Mouse (Mus musculus): ENCODE measurements around the gene Nek9. TPM values are rescaled to one million over a fixed set of nuclear protein-coding genes. Genes with fewer than 3 reads are reported as not detected.

The Nek9 gene
- polyA plus RNA-seq, 1 experiment from 2014 or later: 4.5 TPM

DNA sequence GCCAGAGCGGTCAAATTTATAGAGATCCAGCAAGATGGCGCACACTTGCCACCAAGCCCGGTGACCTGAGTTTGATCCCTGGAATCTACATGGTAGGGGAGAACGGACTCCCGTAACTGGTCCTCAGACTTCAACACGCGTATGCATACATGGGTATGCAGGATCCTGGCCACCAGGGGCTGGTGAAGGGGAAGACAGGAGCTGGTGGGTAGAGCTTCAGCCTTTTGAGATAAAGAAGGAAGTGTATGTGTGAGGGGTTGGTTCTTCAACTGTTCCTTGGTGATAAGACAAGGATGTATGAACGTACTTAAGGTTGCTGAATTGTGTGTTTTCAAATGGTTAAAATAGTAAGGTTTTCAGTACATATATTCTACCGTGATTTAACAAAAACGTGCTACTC lies 60.2 kb downstream of the Nek9 start:
- H3K4me2 ChIP-seq (ENCODE audit: low read depth, low read length): peak overlapping the region; percentile 98
- WGBS (ENCODE audit: insufficient replicate concordance): 65% methylated on average over 10 of the region's 10 CpGs
- TF ChIP-seq EP300 (IDR thresholded peaks at IDR 0.05; ENCODE audit: low read depth) (peak; percentile 42; the same call in 1 of the 2 replicates), CTCF (IDR thresholded peaks at IDR 0.05; ENCODE audit: low read depth) (peak; percentile 55)
- no peak overlapping the region for H3K9ac ChIP-seq (replicated peaks)
- H3K27me3 ChIP-seq (ENCODE audit: insufficient read depth, low read length): no peaks in the 10 kb centered on the region
- H3K4me1 ChIP-seq (ENCODE audit: insufficient read depth): peaks cover 9% of the 10 kb centered on the region
- H3K9me3 ChIP-seq (ENCODE audit: low read length): no peaks in the 10 kb centered on the region
- H3K27ac ChIP-seq (ENCODE audit: low read depth): no peak overlapping the region
- peak overlapping the region; percentile 94; the same call in 1 of the 2 replicates for H3K4me3 ChIP-seq (ENCODE audit: low read depth, low read length)
- peaks cover 14% of the 10 kb centered on the region for H3K36me3 ChIP-seq (replicated peaks; ENCODE audit: insufficient read depth, low read length)
- peak; percentile 29 for DNase-seq
- peak; percentile 50 for ATAC-seq

DNA sequence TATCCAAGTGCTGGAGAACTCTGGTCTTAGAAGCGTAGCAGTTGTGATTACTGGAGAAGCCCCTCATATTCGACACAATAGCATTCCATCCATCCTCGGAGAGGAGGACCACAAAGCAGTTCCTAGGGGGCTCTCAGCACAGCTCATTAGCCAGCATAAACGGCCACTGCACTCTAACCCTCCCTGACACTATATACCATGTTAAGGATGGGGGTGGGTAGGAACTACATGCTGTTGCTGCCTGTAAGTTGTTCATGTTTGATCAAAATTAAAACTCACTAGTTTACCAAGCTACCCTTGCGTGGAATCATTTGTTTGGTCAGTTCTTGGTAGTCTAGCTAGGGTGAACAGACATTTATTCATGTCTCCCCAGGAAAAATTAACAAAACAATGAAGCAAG lies 62.9 kb downstream of the Nek9 start:
- H3K9me3 ChIP-seq (ENCODE audit: low read length): no peaks in the 10 kb centered on the region
- no peak for ATAC-seq
- no peaks in the 10 kb centered on the region for H3K27me3 ChIP-seq (ENCODE audit: insufficient read depth, low read length)
- peaks cover 9% of the 10 kb centered on the region for H3K4me1 ChIP-seq (ENCODE audit: insufficient read depth)
- H3K4me2 ChIP-seq (ENCODE audit: low read depth, low read length): no peak overlapping the region
- no peak overlapping the region for H3K9ac ChIP-seq (replicated peaks)
- no peak overlapping the region for H3K4me3 ChIP-seq (ENCODE audit: low read depth, low read length)
- no peak overlapping the region for H3K27ac ChIP-seq (ENCODE audit: low read depth)
- no peak for DNase-seq
- peaks cover 14% of the 10 kb centered on the region for H3K36me3 ChIP-seq (replicated peaks; ENCODE audit: insufficient read depth, low read length)
- TF ChIP-seq CTCF (IDR thresholded peaks at IDR 0.05; ENCODE audit: low read depth) (no peak), EP300 (IDR thresholded peaks at IDR 0.05; ENCODE audit: low read depth) (no peak)
- 84% methylated on average over 5 of the region's 5 CpGs for WGBS (ENCODE audit: insufficient replicate concordance)

GRCm38 (mm10) chr12:85273508-85273907 lies 65.7 kb downstream of the Nek9 start:
- Histone ChIP-seq H3K4me3 (ENCODE audit: low read depth, low read length) (no peak overlapping the region), H3K27ac (ENCODE audit: low read depth) (no peak overlapping the region), H3K9me3 (ENCODE audit: low read length) (no peaks in the 10 kb centered on the region), H3K4me2 (ENCODE audit: low read depth, low read length) (no peak overlapping the region), H3K9ac (replicated peaks) (no peak overlapping the region), H3K36me3 (replicated peaks; ENCODE audit: insufficient read depth, low read length) (peaks cover 14% of the 10 kb centered on the region), H3K4me1 (ENCODE audit: insufficient read depth) (peaks cover 6% of the 10 kb centered on the region), H3K27me3 (ENCODE audit: insufficient read depth, low read length) (no peaks in the 10 kb centered on the region)
- DNase-seq (no peak), ATAC-seq (no peak)
- 67% methylated on average over 10 of the region's 10 CpGs for WGBS (ENCODE audit: insufficient replicate concordance)
- TF ChIP-seq CTCF (IDR thresholded peaks at IDR 0.05; ENCODE audit: low read depth): no peak
- TF ChIP-seq EP300 (IDR thresholded peaks at IDR 0.05; ENCODE audit: low read depth): no peak

DNA sequence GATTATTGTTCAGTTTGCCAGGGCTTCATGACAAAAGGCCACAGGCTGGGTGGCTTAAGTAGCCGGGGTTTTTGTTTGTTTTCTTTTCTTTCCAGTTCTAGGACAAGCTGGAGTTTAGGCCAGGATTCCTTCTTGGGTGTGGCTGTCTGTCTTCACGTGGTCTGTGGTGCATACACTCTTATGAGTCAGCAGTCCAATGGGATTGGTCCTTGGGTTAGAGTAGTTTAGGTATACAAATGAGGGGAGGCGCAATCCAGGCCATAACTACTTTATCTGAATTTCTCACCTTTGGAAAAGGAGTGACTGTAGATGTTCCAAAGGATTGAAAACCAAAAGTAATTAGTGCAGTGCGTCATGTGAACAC lies 67.3 kb downstream of the Nek9 start:
- Histone ChIP-seq H3K4me3 (ENCODE audit: low read depth, low read length) (no peak overlapping the region), H3K4me2 (ENCODE audit: low read depth, low read length) (no peak overlapping the region), H3K4me1 (ENCODE audit: insufficient read depth) (peaks cover 6% of the 10 kb centered on the region; the same call in 1 of the 2 replicates), H3K36me3 (replicated peaks; ENCODE audit: insufficient read depth, low read length) (peaks cover 9% of the 10 kb centered on the region), H3K9me3 (ENCODE audit: low read length) (no peaks in the 10 kb centered on the region), H3K9ac (replicated peaks) (no peak overlapping the region), H3K27ac (ENCODE audit: low read depth) (no peak overlapping the region), H3K27me3 (ENCODE audit: insufficient read depth, low read length) (no peaks in the 10 kb centered on the region)
- TF ChIP-seq EP300 (IDR thresholded peaks at IDR 0.05; ENCODE audit: low read depth) (no peak), CTCF (IDR thresholded peaks at IDR 0.05; ENCODE audit: low read depth) (no peak)
- ATAC-seq (no peak), DNase-seq (no peak)
- 67% methylated on average over 4 of the region's 4 CpGs for WGBS (ENCODE audit: insufficient replicate concordance)

DNA sequence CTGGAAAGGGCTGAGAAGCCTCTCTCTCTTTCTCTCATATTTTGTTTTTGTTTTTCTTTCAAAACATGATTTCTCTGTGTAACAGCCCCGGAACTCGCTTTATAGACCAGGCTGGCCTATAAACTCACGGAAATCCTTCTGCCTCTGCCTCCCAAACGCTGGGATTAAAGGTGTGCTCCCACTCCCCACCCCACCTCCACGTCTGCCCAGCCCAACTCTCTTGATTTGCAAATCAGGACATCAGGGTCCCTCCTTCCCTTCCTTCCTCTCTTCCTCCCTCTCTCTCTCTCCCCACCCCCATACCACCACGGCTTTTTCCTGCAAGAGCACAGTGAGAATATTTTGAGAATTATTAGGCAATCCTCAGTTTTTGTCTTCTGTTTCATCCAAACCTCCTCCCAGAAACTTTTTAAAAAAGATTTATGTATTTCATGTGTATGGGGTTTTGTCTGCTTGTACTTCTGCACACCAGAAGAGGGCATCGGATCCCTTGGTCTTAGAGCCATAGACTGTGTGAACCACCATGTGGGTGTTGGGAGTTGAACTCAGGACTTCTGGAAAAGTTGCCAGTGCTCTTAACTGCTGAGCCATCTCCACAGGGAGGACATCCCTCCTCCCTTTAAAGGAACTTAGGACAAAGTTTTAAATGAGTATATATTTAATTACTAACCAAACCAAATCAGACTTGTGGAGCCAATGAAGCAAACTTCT lies 67.9 kb downstream of the Nek9 start:
- H3K4me2 ChIP-seq (ENCODE audit: low read depth, low read length): no peak overlapping the region
- H3K9ac ChIP-seq (replicated peaks): no peak overlapping the region
- peaks cover 9% of the 10 kb centered on the region for H3K36me3 ChIP-seq (replicated peaks; ENCODE audit: insufficient read depth, low read length)
- no peak overlapping the region for H3K27ac ChIP-seq (ENCODE audit: low read depth)
- H3K4me1 ChIP-seq (ENCODE audit: insufficient read depth): peaks cover 6% of the 10 kb centered on the region; the same call in 1 of the 2 replicates
- WGBS (ENCODE audit: insufficient replicate concordance): 66% methylated on average over 7 of the region's 7 CpGs
- ATAC-seq (no peak), DNase-seq (no peak)
- no peak for TF ChIP-seq EP300 (IDR thresholded peaks at IDR 0.05; ENCODE audit: low read depth)
- no peaks in the 10 kb centered on the region for H3K27me3 ChIP-seq (ENCODE audit: insufficient read depth, low read length)
- H3K4me3 ChIP-seq (ENCODE audit: low read depth, low read length): no peak overlapping the region
- no peaks in the 10 kb centered on the region for H3K9me3 ChIP-seq (ENCODE audit: low read length)

DNA sequence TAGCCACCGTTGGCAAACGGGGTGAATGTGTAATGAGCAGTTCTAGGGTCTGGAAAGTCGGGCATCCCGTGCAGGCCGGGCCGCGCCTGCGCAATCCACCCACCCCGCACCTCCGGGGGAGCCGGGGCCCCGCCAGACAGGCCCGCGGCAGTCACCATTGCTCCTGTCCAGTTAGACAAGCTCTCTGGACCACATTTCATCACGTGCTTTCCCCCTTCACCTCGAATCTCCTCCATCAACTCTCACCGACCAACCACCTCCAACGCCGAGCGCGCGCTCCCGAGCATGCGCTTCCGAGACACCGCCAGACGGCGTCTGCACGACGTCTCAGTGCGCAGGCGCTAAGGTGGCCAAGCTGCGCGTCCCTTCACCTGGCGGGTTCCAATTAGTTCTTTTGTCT lies 68.8 kb downstream of the Nek9 start, which contains the start of gene Mlh3:
Gene Mlh3, minus strand, starts transcription at position 281 of the 400 bp plus-strand sequence.
- no peak for TF ChIP-seq EP300 (IDR thresholded peaks at IDR 0.05; ENCODE audit: low read depth)
- TF ChIP-seq CTCF (IDR thresholded peaks at IDR 0.05; ENCODE audit: low read depth): peak; percentile 65
- peaks cover 8% of the 10 kb centered on the region for H3K36me3 ChIP-seq (replicated peaks; ENCODE audit: insufficient read depth, low read length)
- H3K4me1 ChIP-seq (ENCODE audit: insufficient read depth): peaks cover 6% of the 10 kb centered on the region; the same call in 1 of the 2 replicates
- WGBS (ENCODE audit: insufficient replicate concordance): under 1% methylated on average over 35 of the region's 35 CpGs
- H3K27me3 ChIP-seq (ENCODE audit: insufficient read depth, low read length): no peaks in the 10 kb centered on the region
- peak within 1 kb of the TSS; percentile 50 for H3K4me3 ChIP-seq (ENCODE audit: low read depth, low read length)
- no peaks in the 10 kb centered on the region for H3K9me3 ChIP-seq (ENCODE audit: low read length)
- H3K4me2 ChIP-seq (ENCODE audit: low read depth, low read length): peak within 1 kb of the TSS; percentile 65
- DNase-seq (peak; percentile 87), ATAC-seq (peak; percentile 95)
- H3K27ac ChIP-seq (ENCODE audit: low read depth): no peak within 1 kb of the TSS; the same call in 1 of the 2 replicates
- H3K9ac ChIP-seq (replicated peaks): 0 out of 2 replicates have a peak within 1 kb of the TSS, but pooled peaks have one; percentile 3
